Mouse (Mus musculus) embryonic facial prominence, embryonic 11.5 days (tissue): Measurements from ENCODE around the gene Rhd. TPM values are rescaled to one million over a fixed set of nuclear protein-coding genes. Genes with fewer than 3 reads are reported as not detected.

Experiments used
- ATAC-seq: fragments of 200-750 bp; cut with Nextera tagmentation; replicated peaks from 2 replicates; pipeline ENCODE4 v1.8.0; 2017; ENCODE audit warnings: low read depth; ENCODE audit not compliant: insufficient number of reproducible peaks, low FRiP score, low TSS enrichment
- DNase-seq: peaks from one replicate; pipeline ENCODE4 v3.0.0-alpha.2; 2015; ENCODE audit warnings: low spot score
- H3K27ac ChIP-seq: fragments of 300-500 bp; sonication (generic); replicated peaks from 2 replicates; pipeline ENCODE4 v1.5.1; 2014; ENCODE audit warnings: mild to moderate bottlenecking, low read depth, low read length, control low read depth
- H3K27me3 ChIP-seq: fragments of 300-500 bp; sonication (generic); 2 replicates; pipeline ENCODE4 v1.6.1; 2014; ENCODE audit warnings: mild to moderate bottlenecking, low read length, moderate library complexity, mixed read lengths; ENCODE audit not compliant: control insufficient read depth, insufficient read depth
- H3K36me3 ChIP-seq: fragments of 300-500 bp; sonication (generic); replicated peaks from 2 replicates; pipeline ENCODE4 v1.6.1; 2014; ENCODE audit warnings: low read depth, mild to moderate bottlenecking, low read length, moderate library complexity, mixed read lengths; ENCODE audit not compliant: control insufficient read depth, insufficient read depth
- H3K4me1 ChIP-seq: fragments of 300-500 bp; sonication (generic); 2 replicates; pipeline ENCODE4 v1.6.1; 2014; ENCODE audit warnings: low read length, mixed read lengths; ENCODE audit not compliant: control insufficient read depth, insufficient read depth
- H3K4me2 ChIP-seq: fragments of 300-500 bp; sonication (generic); 2 replicates; pipeline ENCODE4 v1.6.1; 2014; ENCODE audit warnings: low read depth, mild to moderate bottlenecking, control low read depth, low read length, moderate library complexity
- H3K4me3 ChIP-seq: fragments of 300-500 bp; sonication (generic); 2 replicates; pipeline ENCODE4 v1.5.1; 2014; ENCODE audit warnings: low read depth, low read length, control low read depth
- H3K9ac ChIP-seq: fragments of 300-500 bp; sonication (generic); replicated peaks from 2 replicates; pipeline ENCODE4 v1.6.1; 2014; ENCODE audit warnings: mild to moderate bottlenecking, control low read depth, low read length
- H3K9me3 ChIP-seq: fragments of 300-500 bp; sonication (generic); replicated peaks from 2 replicates; pipeline ENCODE4 v1.6.1; 2016; ENCODE audit warnings: mild to moderate bottlenecking, low read length, inconsistent platforms, mixed read lengths; ENCODE audit not compliant: control insufficient read depth
- WGBS: fragments of 180-500 bp; shearing (Covaris S2); extraction: QIAGEN DNeasy Blood & Tissue Kit; methylation state at CpG from one replicate; pipeline ENCODE4 v1.1.7; 2014; 5-methylcytosine and 5-hydroxymethylcytosine counted together
- polyA plus RNA-seq: library from polyadenylated mRNA; unstranded; fragments of >200 nt; fragmentation: Nextera tagmentation; extraction: Ambion mirVana; gene quantifications from 2 replicates; pipeline ENCODE4 v1.2.1, GENCODE M21; 2014

Gene Rhd
- polyA plus RNA-seq, 1 experiment from 2014 or later, result 13.7 TPM

DNA sequence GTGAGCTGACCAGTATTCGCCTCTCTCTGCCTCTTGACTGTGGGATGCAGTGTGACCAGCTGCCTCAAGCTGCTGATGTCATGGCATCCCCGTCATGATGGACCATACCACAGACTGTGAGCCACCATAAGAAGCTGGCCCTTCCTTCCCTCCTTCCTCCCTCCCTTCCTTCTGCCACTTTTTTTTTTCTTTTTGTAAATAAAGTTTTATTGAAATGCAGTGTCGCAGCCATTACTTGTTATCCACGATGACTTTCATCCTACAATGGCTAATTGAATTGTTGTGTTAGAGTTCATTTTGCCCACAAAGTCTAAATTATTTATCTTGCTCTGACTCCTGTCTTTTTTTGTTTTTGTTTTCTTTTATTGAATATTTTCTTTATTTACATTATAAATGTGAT lies 5.8 kb upstream of the Rhd start:
- 80% methylated on average over 4 of the region's 4 CpGs for WGBS
- Histone ChIP-seq H3K4me1 (no peaks in the 10 kb centered on the region), H3K4me2 (no peak overlapping the region), H3K9ac (no peak overlapping the region), H3K36me3 (no peaks in the 10 kb centered on the region), H3K27me3 (no peaks in the 10 kb centered on the region; the same call in 1 of the 2 replicates), H3K4me3 (no peak overlapping the region), H3K9me3 (no peaks in the 10 kb centered on the region), H3K27ac (no peak overlapping the region)
- no peak for ATAC-seq
- no peak for DNase-seq

DNA sequence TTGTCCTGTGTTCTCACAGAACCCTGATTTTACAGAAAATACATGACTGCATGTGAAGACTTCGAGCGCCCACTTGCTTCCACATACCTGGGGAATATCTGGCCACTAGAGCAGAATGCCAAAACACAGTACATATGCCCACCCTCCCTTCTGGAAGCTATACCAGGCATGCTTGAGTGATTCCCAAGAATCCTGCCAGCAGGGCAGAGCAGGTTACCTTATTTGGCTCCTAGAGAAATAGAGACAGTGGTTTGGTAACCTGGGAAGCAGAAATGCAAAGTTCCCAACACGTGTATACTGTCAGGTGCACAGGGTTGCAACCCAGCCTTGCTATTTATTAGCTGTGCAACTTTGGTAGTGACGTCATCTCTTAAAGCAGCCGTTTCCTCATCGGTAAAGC lies 2.5 kb upstream of the Rhd start:
- no peak overlapping the region for H3K4me3 ChIP-seq
- ATAC-seq (no peak), DNase-seq (no peak)
- H3K27ac ChIP-seq, result no peak overlapping the region
- H3K9me3 ChIP-seq, result no peaks in the 10 kb centered on the region
- WGBS, result 82% methylated on average over 6 of the region's 6 CpGs
- H3K36me3 ChIP-seq, result no peaks in the 10 kb centered on the region
- H3K4me2 ChIP-seq, result no peak overlapping the region
- no peaks in the 10 kb centered on the region for H3K4me1 ChIP-seq
- H3K9ac ChIP-seq, result no peak overlapping the region
- H3K27me3 ChIP-seq, result no peaks in the 10 kb centered on the region; the same call in 1 of the 2 replicates

DNA sequence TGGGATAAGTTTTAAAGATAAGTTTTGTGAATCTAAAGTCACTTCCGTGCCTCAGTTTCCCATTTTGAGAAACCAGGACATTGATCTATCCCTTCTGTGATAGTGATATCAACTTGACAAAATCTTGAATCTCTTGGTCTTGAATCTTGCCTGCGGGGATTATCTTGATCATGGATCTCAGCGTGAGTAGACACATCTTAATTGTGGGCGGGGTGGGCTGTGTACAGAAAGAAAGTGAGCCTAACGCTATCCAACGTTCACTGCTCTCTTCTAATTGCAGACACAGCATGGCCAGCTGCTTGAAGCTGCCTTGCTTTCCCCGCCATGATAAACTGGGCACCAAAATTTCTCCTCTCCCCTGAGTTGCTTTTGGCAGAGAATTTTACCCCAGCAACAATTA lies 1.3 kb upstream of the Rhd start:
- H3K4me3 ChIP-seq, result no peak overlapping the region
- no peak overlapping the region for H3K27ac ChIP-seq
- H3K9ac ChIP-seq, result no peak overlapping the region
- 79% methylated on average over 7 of the region's 7 CpGs for WGBS
- DNase-seq (no peak), ATAC-seq (no peak)
- no peaks in the 10 kb centered on the region; the same call in 1 of the 2 replicates for H3K27me3 ChIP-seq
- no peaks in the 10 kb centered on the region for H3K9me3 ChIP-seq
- no peaks in the 10 kb centered on the region for H3K4me1 ChIP-seq
- H3K36me3 ChIP-seq, result no peaks in the 10 kb centered on the region
- no peak overlapping the region for H3K4me2 ChIP-seq

DNA sequence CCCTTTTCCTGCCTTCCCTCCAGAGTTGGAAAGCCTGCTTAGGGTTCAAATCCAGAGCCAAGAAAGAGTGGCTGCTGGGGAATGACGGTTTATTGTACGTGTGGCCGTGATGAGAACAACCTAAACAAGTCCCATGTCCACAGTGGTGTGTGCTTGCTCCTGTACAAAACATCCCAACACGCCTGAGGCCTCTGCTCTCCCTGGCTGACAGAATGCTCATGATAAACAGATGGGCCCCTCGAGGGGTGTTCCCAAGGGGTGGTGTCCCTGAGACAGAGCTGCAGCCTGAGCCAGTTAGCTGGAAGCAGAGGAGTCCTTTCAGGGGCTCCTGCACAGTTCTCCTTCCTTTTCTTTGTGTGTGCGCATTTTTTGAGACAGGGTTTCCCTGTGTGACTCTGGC lies 1.0 kb downstream of the Rhd start:
- no peak for ATAC-seq
- Histone ChIP-seq H3K27ac (no peak overlapping the region), H3K4me3 (no peak overlapping the region), H3K4me1 (no peaks in the 10 kb centered on the region; the same call in 1 of the 2 replicates), H3K36me3 (no peaks in the 10 kb centered on the region), H3K4me2 (no peak overlapping the region), H3K9ac (no peak overlapping the region), H3K9me3 (no peaks in the 10 kb centered on the region), H3K27me3 (peaks cover 5% of the 10 kb centered on the region; the same call in 1 of the 2 replicates)
- no peak for DNase-seq
- WGBS, result 69% methylated on average over 6 of the region's 6 CpGs

DNA sequence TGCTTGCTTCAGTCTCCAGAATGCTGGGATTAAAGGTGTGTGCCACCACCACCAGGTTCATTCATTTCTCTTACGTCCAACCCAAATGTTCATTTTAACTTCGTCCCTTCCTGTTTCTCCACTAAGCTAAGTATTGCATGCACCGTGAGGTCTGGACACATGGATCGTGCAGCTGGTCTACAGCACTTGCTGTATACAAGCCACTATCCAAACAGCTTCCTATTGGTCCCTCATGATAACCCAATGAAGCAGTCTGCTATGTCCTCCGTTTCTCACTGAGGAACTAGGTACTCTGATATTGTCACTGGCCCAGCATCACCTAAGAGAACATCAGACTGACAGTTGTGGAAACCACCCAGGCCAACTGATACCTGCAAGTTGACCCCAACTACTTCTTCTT lies 1.5 kb downstream of the Rhd start:
- H3K9ac ChIP-seq, result no peak overlapping the region
- H3K36me3 ChIP-seq, result no peaks in the 10 kb centered on the region
- WGBS, result 89% methylated on average over 5 of the region's 5 CpGs
- H3K27ac ChIP-seq, result no peak overlapping the region
- ATAC-seq (no peak), DNase-seq (no peak)
- no peak overlapping the region for H3K4me3 ChIP-seq
- no peak overlapping the region for H3K4me2 ChIP-seq
- no peaks in the 10 kb centered on the region; the same call in 1 of the 2 replicates for H3K4me1 ChIP-seq
- 0 out of 2 replicates have a peak, but pooled peaks cover 5% of the 10 kb centered on the region for H3K27me3 ChIP-seq
- H3K9me3 ChIP-seq, result no peaks in the 10 kb centered on the region

DNA sequence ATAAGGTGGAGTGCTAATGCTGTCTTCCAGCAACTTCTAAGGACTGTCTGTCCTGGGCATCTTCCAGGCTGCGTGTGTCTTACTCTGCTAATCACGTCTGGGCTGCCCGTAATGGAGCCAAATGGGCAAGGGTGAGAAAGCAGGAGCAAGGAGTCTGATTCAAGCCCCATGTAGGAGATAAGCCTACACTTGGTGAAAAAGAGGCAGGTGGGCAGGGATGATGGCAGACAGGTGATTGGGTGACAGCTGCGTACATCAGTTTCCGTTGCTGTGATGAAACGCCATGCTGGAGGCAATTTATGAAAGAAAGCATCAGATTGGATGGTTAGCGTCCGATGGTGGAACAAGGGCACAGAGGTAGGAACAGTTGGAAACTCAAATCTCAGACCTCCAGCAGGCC lies 2.9 kb downstream of the Rhd start:
- no peak overlapping the region for H3K4me3 ChIP-seq
- H3K4me1 ChIP-seq, result no peaks in the 10 kb centered on the region; the same call in 1 of the 2 replicates
- WGBS, result 94% methylated on average over 8 of the region's 8 CpGs
- no peaks in the 10 kb centered on the region for H3K9me3 ChIP-seq
- H3K9ac ChIP-seq, result no peak overlapping the region
- no peak overlapping the region for H3K4me2 ChIP-seq
- no peak overlapping the region for H3K27ac ChIP-seq
- ATAC-seq (no peak), DNase-seq (no peak)
- H3K36me3 ChIP-seq, result no peaks in the 10 kb centered on the region
- H3K27me3 ChIP-seq, result 0 out of 2 replicates have a peak, but pooled peaks cover 5% of the 10 kb centered on the region

DNA sequence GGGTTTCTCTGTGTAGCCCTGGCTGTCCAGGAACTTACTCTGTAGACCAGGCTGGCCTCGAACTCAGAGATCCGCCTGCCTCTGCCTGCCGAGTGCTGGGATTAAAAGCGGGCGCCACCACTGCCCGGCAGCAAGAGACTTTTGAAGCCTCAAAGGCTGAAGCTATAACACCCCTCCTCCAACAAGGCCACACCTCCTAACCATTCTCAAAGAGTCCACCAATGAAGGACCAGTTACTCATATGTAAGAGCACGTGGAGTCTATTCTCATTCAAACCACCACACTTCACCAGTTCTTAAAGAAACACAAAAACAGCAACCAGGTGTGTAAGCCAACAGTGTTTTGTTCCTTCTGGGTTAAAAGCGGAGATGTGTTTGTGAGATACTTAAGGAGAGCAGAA lies 3.3 kb downstream of the Rhd start:
- Histone ChIP-seq H3K9me3 (no peaks in the 10 kb centered on the region), H3K9ac (no peak overlapping the region), H3K27ac (no peak overlapping the region), H3K4me1 (no peaks in the 10 kb centered on the region; the same call in 1 of the 2 replicates), H3K4me2 (no peak overlapping the region), H3K36me3 (no peaks in the 10 kb centered on the region), H3K27me3 (0 out of 2 replicates have a peak, but pooled peaks cover 5% of the 10 kb centered on the region), H3K4me3 (no peak overlapping the region)
- no peak for DNase-seq
- 88% methylated on average over 8 of the region's 8 CpGs for WGBS
- no peak for ATAC-seq

DNA sequence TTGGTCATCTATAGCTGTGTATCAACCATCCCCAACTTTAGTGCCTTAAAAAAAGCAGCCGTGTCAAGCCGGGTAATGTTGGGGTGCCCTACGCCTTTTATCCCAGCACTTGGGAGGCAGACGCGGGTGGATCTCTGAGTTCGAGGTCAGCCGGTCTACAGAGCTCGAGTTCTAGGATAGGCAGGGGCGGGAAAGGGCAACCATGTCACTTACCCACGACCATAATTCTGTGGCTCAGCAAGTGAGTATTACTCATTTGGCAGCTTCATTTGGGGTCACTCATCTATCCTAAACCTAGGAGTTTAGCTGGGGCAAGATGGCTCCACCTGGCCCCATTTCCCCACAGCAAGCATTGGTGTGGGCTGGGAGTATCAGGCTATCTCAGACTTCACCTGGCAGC lies 3.7 kb downstream of the Rhd start:
- DNase-seq, result no peak
- Histone ChIP-seq H3K9ac (no peak overlapping the region), H3K4me3 (no peak overlapping the region), H3K36me3 (no peaks in the 10 kb centered on the region), H3K9me3 (no peaks in the 10 kb centered on the region), H3K27me3 (0 out of 2 replicates have a peak, but pooled peaks cover 5% of the 10 kb centered on the region), H3K27ac (no peak overlapping the region), H3K4me2 (no peak overlapping the region), H3K4me1 (no peaks in the 10 kb centered on the region; the same call in 1 of the 2 replicates)
- ATAC-seq, result no peak
- 84% methylated on average over 10 of the region's 10 CpGs for WGBS
